Mouse (Mus musculus) lung, postnatal 4 days (tissue): ENCODE results near the gene BC028528.
"Not testable (repeated sequence)": the region's sequence is repeated elsewhere in the genome, so short reads cannot be mapped to it uniquely, and the experiment has no call there.

Experiments
- DNase-seq, 2 experiments: peaks; one replicate each; pipeline ENCODE4 v3.0.0; 2021

BC028528 gene

DNA sequence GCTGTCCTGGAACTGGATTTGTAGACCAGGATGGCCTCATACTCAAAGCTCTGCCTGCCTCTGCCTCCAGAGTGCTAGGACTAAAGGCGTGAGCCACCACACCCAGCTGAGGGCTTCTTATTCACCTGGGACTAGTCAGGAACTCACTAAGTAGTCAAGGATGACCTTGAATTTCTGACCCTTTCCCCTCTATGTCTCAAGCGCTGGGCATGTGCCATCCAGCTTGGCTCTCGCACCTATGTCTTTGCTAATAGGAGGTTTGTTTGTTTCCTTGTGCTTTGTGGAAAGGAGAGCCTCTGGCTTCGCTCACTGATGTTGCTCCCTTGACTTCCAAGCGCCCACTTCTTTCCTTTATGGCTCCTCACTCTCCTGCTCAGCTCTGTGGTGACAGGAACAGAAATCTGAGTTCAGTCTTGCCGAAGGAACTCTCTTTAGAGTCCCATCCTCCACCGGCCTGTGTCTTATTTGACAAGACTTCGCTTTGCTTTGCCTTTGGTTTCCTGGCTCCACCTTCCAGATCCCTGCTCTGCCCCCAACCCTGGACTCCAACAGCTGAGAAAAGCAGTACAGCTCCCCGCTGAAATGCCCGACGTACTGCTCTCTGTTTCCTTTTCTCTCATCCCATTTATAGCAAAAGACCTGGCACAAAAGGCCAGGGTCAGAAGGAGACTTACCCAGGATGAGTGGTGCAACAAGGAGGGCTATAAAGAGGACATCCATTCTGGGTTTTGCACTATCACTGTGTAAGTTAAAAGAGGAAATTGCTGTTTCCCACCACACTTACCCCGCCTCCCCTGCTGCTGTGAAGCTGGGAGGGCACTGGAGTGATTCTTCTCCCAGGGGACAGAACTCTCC is at the start of gene BC028528:
Gene BC028528 (minus strand): TSS at position 795 of the 855 bp plus-strand sequence.
- DNase-seq: peak; percentile 75 to 80

DNA sequence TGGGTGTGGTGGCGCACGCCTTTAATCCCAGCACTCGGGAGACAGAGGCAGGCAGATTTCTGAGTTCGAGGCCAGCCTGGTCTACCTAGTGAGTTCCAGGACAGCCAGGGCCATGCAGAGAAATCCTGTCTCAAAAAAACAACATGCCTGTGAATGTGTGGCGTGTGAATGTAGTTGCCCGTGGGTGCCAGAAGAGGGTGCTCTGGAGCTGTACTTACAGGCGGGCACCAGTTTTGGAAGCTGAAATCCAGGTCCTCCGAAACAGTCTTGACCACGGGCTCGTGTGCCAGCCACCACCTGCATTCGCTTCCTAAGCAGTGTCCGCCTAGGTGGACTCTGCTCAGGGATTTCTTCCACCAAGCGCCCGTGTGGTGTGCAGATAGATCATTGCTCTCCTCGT is 47.0 kb upstream of the BC028528 start:
- DNase-seq: peak in 1 of 2 experiments; percentile 43

- no peak for DNase-seq
Observed at GRCm38 (mm10) chr3:95938217-95938616, 46.4 kb upstream of the BC028528 start.

DNA sequence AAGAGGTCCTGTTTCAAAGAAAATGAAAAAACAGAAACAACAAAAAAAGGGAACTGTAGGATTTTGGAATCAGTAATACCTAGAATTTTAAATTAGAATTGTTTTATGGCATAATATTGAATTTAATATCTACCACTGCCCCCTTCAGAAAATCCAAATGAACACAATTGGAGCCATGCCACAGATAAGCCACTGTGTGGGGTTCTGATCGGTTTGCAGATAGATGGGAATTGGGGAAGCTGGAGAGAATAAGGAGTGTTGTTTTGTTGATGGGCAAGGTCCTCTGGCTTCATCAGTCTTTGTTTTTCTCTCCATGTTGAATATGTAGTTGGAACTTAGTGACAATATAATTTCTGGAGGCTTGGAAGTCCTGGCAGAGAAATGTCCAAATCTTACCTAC is 42.6 kb upstream of the BC028528 start:
- DNase-seq: no peak

- DNase-seq: no peak
Observed at GRCm38 (mm10) chr3:95933111-95933750, 41.4 kb upstream of the BC028528 start.

DNA sequence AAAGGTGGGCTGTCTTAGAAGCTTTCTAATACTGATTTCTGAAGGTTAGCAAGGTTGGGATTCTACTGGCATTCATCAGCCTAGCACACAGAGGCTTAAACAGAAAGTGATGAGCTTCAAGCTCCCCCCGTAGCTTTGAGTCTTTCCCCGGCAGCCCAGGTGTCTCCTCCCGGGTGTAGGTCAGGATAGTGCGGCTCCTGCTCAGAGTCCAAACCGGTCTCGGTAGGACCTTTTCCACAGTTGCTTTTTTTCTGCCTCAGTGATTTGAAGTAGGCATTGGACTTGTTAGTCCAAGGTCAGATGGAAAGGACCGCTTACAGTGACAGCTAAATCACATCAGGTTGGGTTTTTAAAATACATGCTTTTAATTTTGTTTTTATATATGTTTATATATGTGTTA is 40.8 kb upstream of the BC028528 start:
- no peak for DNase-seq

DNA sequence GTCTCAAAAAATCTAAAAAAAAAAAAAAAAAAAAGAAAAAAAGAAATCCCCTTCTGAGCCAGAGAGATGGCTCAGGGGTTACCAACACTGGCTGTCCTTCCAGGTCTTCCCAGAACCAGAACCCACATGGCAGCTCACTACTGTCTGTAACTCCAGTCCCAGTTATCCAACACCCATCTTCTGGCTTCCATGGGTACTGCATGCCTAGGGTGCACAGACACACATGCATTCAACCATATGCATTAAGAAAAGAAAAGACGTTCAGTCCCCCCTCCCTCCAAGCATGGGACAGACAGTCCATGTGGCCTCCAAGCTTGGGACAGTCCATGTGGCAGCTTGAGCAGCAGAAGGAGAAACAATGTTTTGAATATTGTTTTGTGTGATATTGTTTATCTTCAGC is 40.4 kb upstream of the BC028528 start:
- DNase-seq: no peak

- no peak for DNase-seq
Observed at GRCm38 (mm10) chr3:95931471-95931870, 39.7 kb upstream of the BC028528 start.

GRCm38 (mm10) chr3:95930471-95930789 is 38.6 kb upstream of the BC028528 start:
- DNase-seq: no peak

DNA sequence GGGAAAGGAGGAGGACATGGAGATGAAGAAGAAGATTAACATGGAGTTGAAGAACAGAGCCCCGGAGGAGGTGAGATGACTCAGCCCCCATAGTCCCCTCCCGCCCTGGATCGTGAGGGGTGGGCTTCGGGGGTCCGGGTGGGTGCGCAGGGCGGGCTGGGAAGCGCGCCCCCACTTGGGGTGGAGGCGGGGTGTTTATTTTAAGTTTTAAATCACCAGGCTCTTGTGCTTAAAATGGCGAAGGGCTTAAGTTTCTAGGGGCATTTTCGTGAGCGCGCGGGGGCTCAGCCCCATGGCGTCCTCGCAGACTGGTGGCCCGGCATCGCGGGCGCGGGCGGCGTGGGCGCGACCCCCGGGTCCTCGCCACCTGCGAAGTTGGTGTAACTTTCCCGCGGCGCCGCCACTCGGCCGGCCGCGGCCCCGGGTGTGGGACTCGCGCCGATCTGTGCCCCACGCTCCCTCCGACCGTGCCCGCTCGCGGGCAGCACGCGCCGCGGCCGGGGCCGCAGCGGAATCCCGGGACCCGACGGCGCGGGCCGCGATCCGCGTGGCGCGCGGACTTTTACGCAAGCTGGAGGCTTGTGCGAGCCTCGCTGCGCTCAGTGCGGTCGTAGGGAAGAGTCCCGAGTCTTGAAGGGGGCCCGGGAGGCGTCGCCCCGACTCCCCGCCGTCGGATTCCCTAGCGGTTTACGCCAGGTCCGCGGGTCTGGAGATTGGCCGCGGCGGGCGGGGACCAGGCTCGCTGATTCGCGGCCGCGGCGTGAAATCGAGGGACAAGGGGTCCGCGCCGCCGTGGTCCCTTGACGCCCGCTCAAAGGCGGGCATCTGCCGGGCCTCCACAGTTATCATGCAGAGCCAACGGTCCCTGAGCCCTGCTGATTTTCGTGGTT is 38.0 kb upstream of the BC028528 start:
- peak; percentile 74 to 76 for DNase-seq

DNA sequence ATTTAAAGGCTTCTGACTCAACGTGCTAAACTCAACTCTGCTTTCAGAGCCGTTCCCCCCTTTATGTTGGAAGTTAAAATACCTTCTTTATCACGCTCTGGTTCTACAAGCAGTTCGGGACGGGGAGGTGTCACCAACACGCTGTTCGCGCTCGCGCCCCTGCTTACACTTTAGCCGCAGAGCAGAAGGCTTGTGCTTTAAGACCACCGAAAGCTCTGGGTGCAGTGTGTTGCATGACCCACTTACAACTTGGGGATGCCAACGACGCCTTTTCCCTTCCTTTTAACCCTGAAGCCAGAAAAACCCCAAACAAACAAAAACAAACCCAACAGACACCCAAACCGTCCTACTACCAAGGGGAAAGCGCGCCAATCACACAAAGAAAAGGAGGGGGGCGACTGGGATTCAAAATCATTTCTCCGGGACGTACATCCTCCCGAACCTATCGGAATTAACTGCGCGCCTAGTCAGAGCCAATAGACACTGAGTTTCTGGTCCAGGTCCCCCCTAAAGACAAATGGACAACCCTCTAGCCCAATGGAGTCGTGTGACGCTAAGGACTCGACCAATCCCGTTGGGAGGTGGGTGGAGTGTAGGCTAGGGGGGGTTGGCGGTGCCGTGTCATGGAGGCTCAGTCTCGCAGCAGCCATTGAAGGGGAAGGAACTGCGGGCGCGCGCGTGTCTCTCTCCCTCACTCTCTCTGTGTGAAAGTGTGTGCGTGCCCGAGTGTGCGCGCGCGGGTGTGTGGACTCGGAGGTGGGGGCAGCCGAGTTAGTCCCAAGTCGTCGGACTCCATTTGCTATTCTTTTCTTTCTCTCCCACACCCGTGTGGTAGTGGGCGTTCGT is 37.1 kb upstream of the BC028528 start, which contains the start of gene Anp32e:
Gene Anp32e (plus strand): TSS at position 589 of the 846 bp plus-strand sequence.
- DNase-seq: peak; percentile 97 to 98

DNA sequence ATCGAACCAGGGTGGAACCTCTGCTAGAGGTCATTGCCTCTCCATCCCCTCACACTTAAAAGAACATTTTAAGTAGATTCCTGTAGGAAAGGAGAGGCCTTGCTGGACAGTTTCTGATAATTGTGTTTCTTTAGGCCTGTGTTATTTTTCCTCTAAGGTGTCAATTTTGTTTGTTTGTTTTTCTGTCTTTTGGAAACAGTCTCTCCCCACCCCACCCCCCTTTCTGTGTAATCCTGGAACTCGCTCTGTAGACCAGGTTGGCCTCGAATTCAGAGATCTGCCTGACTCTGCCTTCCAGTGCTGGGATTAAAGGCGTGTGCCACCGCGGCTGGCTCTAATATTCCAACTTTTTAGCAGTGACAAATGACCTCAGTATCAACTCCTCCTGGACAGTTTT is 36.5 kb upstream of the BC028528 start:
- no peak for DNase-seq

DNA sequence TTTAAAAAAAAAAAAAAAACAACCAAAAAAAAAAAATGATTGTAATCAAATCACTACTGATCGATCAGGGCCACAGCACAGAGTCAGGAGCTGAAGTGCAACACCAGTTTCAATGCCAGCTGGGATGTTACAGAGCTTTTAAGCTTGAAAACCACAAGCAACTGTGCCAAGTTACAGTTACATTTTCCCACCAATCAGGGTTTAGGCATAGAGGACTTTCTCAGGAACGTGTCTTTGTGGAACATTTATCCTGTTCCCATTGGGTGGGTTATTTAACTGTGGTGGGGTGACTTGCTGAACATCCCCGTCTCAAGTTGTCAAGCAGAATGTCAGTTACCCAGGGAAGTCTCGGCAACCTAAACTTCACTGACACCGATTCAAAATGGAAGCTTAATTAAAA is 33.3 kb upstream of the BC028528 start:
- DNase-seq: no peak

DNA sequence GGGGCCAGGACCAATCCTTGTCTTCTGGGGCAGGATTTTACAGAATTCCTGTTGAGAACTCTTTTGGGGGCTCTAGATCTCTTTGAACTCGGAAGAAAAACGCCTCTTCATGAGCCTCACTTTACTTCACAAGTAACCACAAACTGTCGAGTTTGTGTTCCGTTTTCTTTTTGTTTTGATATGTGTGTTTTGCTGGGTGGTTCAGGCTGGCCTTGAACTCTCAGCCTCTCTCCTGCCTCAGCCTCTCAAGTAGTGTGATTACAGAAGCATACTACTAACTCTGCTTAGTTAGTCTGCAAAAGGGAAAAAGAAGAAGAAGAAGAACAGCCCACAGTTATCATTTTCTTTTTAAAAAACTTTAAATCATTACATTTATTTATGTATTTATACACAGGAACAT is 32.4 kb upstream of the BC028528 start:
- DNase-seq: no peak

DNA sequence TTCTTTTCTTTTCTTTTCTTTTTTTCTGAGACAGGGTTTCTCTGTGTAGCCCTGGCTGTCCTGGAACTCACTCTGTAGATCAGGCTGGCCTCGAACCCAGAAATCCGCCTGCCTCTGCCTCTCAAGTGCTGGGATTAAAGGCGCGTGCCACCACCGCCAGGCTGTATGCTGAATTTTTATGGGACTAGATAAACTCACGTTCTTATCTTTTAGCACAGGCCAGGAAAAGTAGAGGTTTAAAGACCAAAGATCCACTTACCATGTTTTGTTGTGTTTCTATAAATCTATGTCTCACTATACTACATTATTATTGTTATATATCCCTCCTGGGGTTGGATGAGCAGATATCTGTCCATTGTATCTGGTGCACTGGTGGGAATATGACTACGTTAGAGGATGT is 31.6 kb upstream of the BC028528 start:
- not testable (repeated sequence) for DNase-seq

- DNase-seq: not testable (repeated sequence)
Observed at GRCm38 (mm10) chr3:95920532-95920931, 28.7 kb upstream of the BC028528 start.

GRCm38 (mm10) chr3:95916760-95917159 is 25.0 kb upstream of the BC028528 start:
- no peak for DNase-seq

- DNase-seq: no peak
Observed at GRCm38 (mm10) chr3:95914706-95915105, 22.9 kb upstream of the BC028528 start.

DNA sequence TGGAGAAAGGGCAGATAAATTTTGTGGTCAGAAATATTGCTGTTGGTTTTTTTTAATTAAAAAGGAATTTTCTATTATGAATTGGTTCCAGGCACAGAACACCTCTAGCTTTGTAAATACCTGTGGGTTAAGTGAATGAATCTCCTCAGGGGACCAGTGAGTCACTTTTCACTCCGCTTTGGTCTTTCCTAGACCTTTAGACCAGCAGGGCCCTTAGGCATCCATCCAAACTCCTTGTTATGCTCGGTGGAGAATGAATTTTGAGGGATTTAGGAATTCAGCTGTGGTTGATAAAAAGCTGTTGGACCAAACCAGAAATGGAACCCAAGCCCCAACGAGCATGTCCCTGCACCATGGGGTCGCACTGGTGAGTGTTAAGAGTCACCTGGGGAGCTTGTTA is 15.8 kb upstream of the BC028528 start:
- no peak for DNase-seq

DNA sequence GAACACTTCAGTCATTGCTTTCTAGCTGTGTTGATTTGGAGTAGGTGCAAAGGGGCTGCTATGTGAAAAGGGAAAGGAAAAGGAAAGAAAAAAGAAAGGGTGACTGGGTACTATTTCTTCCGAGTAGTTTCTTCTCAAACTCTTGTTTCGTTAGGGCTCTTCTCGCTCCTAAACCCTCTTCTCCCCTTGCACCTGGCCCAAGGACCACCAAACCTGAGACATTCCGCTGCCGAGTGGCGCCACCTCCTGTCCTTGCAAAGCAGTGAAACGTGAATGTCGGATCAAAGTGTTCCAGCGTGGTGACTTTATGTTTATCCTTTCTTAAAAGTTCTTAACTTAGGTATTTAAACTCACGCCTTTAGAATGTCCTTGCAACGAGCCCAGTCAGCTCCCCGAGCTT is 15.1 kb upstream of the BC028528 start:
- DNase-seq: peak; percentile 53 to 73

DNA sequence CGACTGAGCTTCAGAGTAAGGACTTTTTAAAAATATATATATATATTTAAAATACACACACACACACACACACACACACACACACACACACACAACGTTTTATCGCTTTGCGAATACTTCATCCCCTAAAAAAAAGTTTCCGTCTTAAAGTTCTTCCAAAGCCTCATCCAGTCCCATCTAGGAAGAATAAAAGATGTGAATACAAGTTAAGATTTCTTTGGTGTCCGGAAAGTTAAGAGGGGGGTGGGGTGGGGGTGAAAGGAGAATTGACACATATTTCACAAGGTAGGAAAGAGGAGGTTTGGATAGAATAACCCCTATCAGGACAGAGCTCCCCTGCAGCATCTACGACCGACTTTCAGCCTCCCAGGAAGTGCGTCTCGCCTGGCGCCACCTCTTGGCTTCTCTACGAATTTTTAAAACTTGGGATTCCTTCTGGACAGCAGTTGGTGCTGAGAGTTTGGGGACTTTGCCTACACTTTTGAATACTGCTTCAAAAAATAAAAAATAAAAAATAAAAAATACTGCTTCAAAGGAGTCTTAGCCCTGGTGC is 14.2 kb upstream of the BC028528 start:
- DNase-seq: peak; percentile 54 to 78
